Mouse (Mus musculus) E14TG2a.4 (cell line): Measurements from ENCODE around the gene Ghdc.
A peak's percentile ranks its signal among the peaks of the same experiment; 100 is the strongest.

Source experiments
- CTCF ChIP-seq: conservative IDR thresholded peaks from 2 replicates; pipeline ENCODE4 v1.5.1; 2014; ENCODE audit warnings: low read length
- NANOG ChIP-seq: IDR thresholded peaks from 2 replicates; pipeline ENCODE4 v1.6.1; 2014; ENCODE audit warnings: borderline replicate concordance, low read length, mixed read lengths
- POU5F1 ChIP-seq: IDR thresholded peaks from 2 replicates; pipeline ENCODE4 v1.6.1; 2014; ENCODE audit warnings: low read length, borderline replicate concordance

DNA sequence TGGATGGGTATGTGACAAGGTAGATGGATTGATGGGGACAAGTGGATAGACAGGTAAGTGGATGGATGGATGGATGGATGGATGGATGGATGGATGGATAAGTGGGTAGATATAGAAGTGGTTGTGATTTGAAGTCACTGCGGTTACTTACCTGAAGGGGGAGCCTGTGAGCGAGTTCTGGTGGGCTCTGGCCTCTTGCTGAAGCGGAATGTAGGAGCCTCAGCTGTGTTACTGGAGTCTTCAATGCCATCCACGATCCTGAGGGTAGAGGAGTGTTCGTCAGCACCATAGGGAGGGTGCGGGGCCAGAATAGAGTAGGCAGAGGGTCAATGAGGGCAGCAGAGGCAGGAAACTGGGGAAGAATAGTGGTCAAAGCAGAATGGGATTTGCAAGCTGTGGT, 25.7 kb downstream of the Ghdc start:
- TF ChIP-seq CTCF (peak; percentile 38), POU5F1 (no peak), NANOG (no peak)
